In the genomic region with DNA sequence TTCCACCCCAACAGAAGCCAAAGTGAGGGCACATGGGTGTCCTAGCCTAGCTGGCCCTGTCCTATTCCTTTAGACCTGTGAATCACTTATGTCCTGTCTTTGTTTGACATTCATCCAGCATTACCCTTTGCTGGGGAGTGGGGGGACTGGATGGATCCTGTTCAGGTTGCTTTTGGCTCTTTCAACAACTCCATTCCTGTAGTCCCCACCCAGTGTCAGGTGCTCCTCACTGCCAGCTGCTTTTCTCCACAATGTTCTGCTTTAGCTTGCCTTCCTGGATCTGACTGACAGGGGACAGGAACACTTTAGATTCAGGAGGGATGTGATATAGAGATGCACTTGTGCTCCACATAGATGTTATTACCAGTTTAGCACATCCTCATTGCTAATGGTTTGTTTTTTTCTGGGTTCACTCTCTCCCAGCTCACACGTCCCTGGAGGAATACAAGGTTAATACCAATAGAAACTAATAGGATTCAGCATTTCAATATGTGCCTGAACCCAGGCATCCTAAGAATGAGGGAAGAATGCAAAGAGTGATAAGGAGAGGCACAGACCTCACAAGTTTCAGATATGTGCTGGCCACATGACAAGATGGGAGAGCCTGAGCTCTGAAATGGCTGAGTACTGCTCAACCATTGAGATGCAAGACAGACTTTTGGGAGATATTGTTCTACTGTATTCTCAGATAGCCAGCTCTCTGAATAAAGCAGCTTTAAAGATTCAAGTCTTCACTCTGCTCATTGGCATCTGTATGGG, we compare ENCODE assay signal across 18 mouse cellular contexts. TPM values are rescaled to one million over a fixed set of nuclear protein-coding genes. Genes with fewer than 3 reads are reported as not detected.
"Had no signal": no experiment of that assay in that cellular context is flagged by ENCODE, and none has a peak within 500 bp of the region (broad histone marks: within the 10 kb centered on the region; RNA-seq: fewer than 3 reads in every experiment).

No protein-coding gene starts in this region.

- DNase-seq: kidney, postnatal 10 days; kidney, postnatal 4 days; liver, embryonic 13.5 days; liver, postnatal 0 days; lung, postnatal 14 days; right cerebral cortex, postnatal 14 days; thymus, adult 2 months; thymus, postnatal 25 days had no signal

- H3K4me3 ChIP-seq: layer of hippocampus, adult 2 months; left cerebral cortex, adult 2 months; limb, embryonic 10.5 days; liver, embryonic 13.5 days; lung, embryonic 15.5 days; megakaryocyte, embryonic 14.5 days; midbrain, embryonic 12.5 days; stomach, embryonic 15.5 days had no signal

- H3K9me3 ChIP-seq: limb, embryonic 10.5 days; liver, embryonic 13.5 days; lung, embryonic 15.5 days; midbrain, embryonic 12.5 days; stomach, embryonic 15.5 days had no signal

- H3K27me3 ChIP-seq: liver, embryonic 13.5 days; lung, embryonic 15.5 days; megakaryocyte, embryonic 14.5 days; midbrain, embryonic 12.5 days; stomach, embryonic 15.5 days had no signal

- H3K4me2 ChIP-seq: liver, embryonic 13.5 days; lung, embryonic 15.5 days; midbrain, embryonic 12.5 days; stomach, embryonic 15.5 days had no signal

- H3K27ac ChIP-seq: layer of hippocampus, adult 2 months; left cerebral cortex, adult 2 months; limb, embryonic 10.5 days; liver, embryonic 13.5 days; lung, embryonic 15.5 days; macrophage; midbrain, embryonic 12.5 days; stomach, embryonic 15.5 days had no signal

- H3K36me3 ChIP-seq: limb, embryonic 10.5 days; liver, embryonic 13.5 days; lung, embryonic 15.5 days; midbrain, embryonic 12.5 days; stomach, embryonic 15.5 days had no signal

- H3K4me1 ChIP-seq: limb, embryonic 10.5 days; liver, embryonic 13.5 days; lung, embryonic 15.5 days; megakaryocyte, embryonic 14.5 days; midbrain, embryonic 12.5 days; stomach, embryonic 15.5 days had no signal

- ATAC-seq: liver, postnatal 0 days; midbrain, embryonic 16.5 days had no signal

- H3K9ac ChIP-seq: liver, embryonic 13.5 days; liver, postnatal 0 days; lung, embryonic 15.5 days; midbrain, embryonic 12.5 days; stomach, embryonic 15.5 days had no signal

RNA-seq across cellular contexts. Expression of a gene that starts 23.8 kb away (rescaled TPM):
- total RNA-seq: left cerebral cortex, adult 2 months had no signal
- polyA plus RNA-seq: limb, embryonic 10.5 days; macrophage; midbrain, embryonic 12.5 days; neural tube, embryonic 14.5 days had no signal
